Mouse (Mus musculus) midbrain, embryonic 12.5 days (tissue): ENCODE measurements at regions not wholly inside any gene's neighbourhood (a gene's known extent, or its start where the extent isn't known, plus 50 kb on each side); places are given as distances from the start of the nearest gene placed in this dataset.
A peak's percentile ranks its signal among the peaks of the same experiment; 100 is the strongest.

ENCODE experiments used
- ATAC-seq: fragments of 200-750 bp; cut with Nextera tagmentation; 2 replicates; pipeline ENCODE4 v1.8.0; 2017; ENCODE audit warnings: low read depth, moderate TSS enrichment, moderate library complexity; ENCODE audit not compliant: low FRiP score
- H3K27ac ChIP-seq: fragments of 300-500 bp; sonication (generic); replicated peaks from 2 replicates; pipeline ENCODE4 v1.5.1; 2016; ENCODE audit warnings: mild to moderate bottlenecking
- H3K27me3 ChIP-seq: fragments of 300-500 bp; sonication (generic); 2 replicates; pipeline ENCODE4 v1.6.1; 2016; ENCODE audit warnings: mild to moderate bottlenecking
- H3K36me3 ChIP-seq: fragments of 300-500 bp; sonication (generic); 2 replicates; pipeline ENCODE4 v1.6.1; 2016
- H3K4me1 ChIP-seq: fragments of 300-500 bp; sonication (generic); 2 replicates; pipeline ENCODE4 v1.6.1; 2016
- H3K4me2 ChIP-seq: fragments of 300-500 bp; sonication (generic); replicated peaks from 2 replicates; pipeline ENCODE4 v1.6.1; 2016; ENCODE audit warnings: mild to moderate bottlenecking, moderate library complexity
- H3K4me3 ChIP-seq: fragments of 300-500 bp; sonication (generic); 2 replicates; pipeline ENCODE4 v1.5.1; 2016; ENCODE audit warnings: mild to moderate bottlenecking
- H3K9ac ChIP-seq: fragments of 300-500 bp; sonication (generic); replicated peaks from 2 replicates; pipeline ENCODE4 v1.6.1; 2016; ENCODE audit warnings: mild to moderate bottlenecking, moderate library complexity
- H3K9me3 ChIP-seq: fragments of 300-500 bp; sonication (generic); 2 replicates; pipeline ENCODE4 v1.6.1; 2016; ENCODE audit warnings: mild to moderate bottlenecking
- WGBS: fragments of 180-500 bp; shearing (Covaris S2); methylation state at CpG from one replicate; pipeline ENCODE4 v1.1.7; 2016; 5-methylcytosine and 5-hydroxymethylcytosine counted together

- H3K27ac ChIP-seq: no peak overlapping the region
- H3K4me2 ChIP-seq: no peak overlapping the region
- no peaks in the 10 kb centered on the region for H3K36me3 ChIP-seq
- 95% methylated on average over 11 of the region's 11 CpGs for WGBS
- peaks cover 5% of the 10 kb centered on the region; the same call in 1 of the 2 replicates for H3K9me3 ChIP-seq
- H3K27me3 ChIP-seq: no peaks in the 10 kb centered on the region
- H3K9ac ChIP-seq: no peak overlapping the region
- H3K4me1 ChIP-seq: no peaks in the 10 kb centered on the region
- ATAC-seq: no peak
- H3K4me3 ChIP-seq: no peak overlapping the region
These were observed 93.8 kb upstream of the Psmd7 start for GRCm38 (mm10) chr8:107682066-107682465.

GRCm38 (mm10) chr8:107684721-107685691 lies 96.7 kb upstream of the Psmd7 start:
- H3K27ac ChIP-seq: no peak overlapping the region
- no peak overlapping the region for H3K4me3 ChIP-seq
- no peaks in the 10 kb centered on the region for H3K36me3 ChIP-seq
- no peak for ATAC-seq
- no peaks in the 10 kb centered on the region for H3K4me1 ChIP-seq
- no peaks in the 10 kb centered on the region for H3K27me3 ChIP-seq
- WGBS: 59% methylated on average over 29 of the region's 29 CpGs
- H3K9ac ChIP-seq: no peak overlapping the region
- no peaks in the 10 kb centered on the region; the same call in 1 of the 2 replicates for H3K9me3 ChIP-seq
- H3K4me2 ChIP-seq: no peak overlapping the region

GRCm38 (mm10) chr8:107686936-107687335 lies 98.7 kb upstream of the Psmd7 start:
- Histone ChIP-seq H3K27me3 (no peaks in the 10 kb centered on the region), H3K9ac (no peak overlapping the region), H3K36me3 (no peaks in the 10 kb centered on the region), H3K9me3 (no peaks in the 10 kb centered on the region; the same call in 1 of the 2 replicates), H3K4me2 (no peak overlapping the region), H3K27ac (no peak overlapping the region), H3K4me3 (no peak overlapping the region), H3K4me1 (no peaks in the 10 kb centered on the region)
- WGBS: 57% methylated on average over 5 of the region's 5 CpGs
- no peak for ATAC-seq

- no peaks in the 10 kb centered on the region for H3K27me3 ChIP-seq
- H3K36me3 ChIP-seq: no peaks in the 10 kb centered on the region
- no peaks in the 10 kb centered on the region; the same call in 1 of the 2 replicates for H3K9me3 ChIP-seq
- no peak overlapping the region for H3K9ac ChIP-seq
- H3K27ac ChIP-seq: no peak overlapping the region
- no peak for ATAC-seq
- H3K4me3 ChIP-seq: no peak overlapping the region
- H3K4me2 ChIP-seq: no peak overlapping the region
- H3K4me1 ChIP-seq: no peaks in the 10 kb centered on the region
- 86% methylated on average over 9 of the region's 9 CpGs for WGBS
These were observed 99.3 kb upstream of the Psmd7 start for GRCm38 (mm10) chr8:107687529-107687928.

- H3K4me1 ChIP-seq: no peaks in the 10 kb centered on the region
- no peak overlapping the region for H3K4me3 ChIP-seq
- no peak overlapping the region for H3K4me2 ChIP-seq
- no peaks in the 10 kb centered on the region for H3K27me3 ChIP-seq
- 90% methylated on average over 10 of the region's 10 CpGs for WGBS
- ATAC-seq: no peak
- no peak overlapping the region for H3K9ac ChIP-seq
- H3K9me3 ChIP-seq: no peaks in the 10 kb centered on the region; the same call in 1 of the 2 replicates
- no peak overlapping the region for H3K27ac ChIP-seq
- H3K36me3 ChIP-seq: no peaks in the 10 kb centered on the region
These were observed 100.8 kb upstream of the Psmd7 start for GRCm38 (mm10) chr8:107689020-107689419.

- Histone ChIP-seq H3K9me3 (no peaks in the 10 kb centered on the region; the same call in 1 of the 2 replicates), H3K36me3 (no peaks in the 10 kb centered on the region), H3K9ac (no peak overlapping the region), H3K27ac (peak overlapping the region; percentile 49; the same call in 1 of the 2 replicates), H3K4me2 (no peak overlapping the region), H3K27me3 (peaks cover 5% of the 10 kb centered on the region; the same call in 1 of the 2 replicates), H3K4me3 (no peak overlapping the region), H3K4me1 (no peaks in the 10 kb centered on the region)
- WGBS: 84% methylated on average over 4 of the region's 4 CpGs
- no peak for ATAC-seq
These were observed 103.0 kb upstream of the Psmd7 start for GRCm38 (mm10) chr8:107691251-107691650.

GRCm38 (mm10) chr8:107696384-107697346 lies 108.4 kb upstream of the Psmd7 start:
- peaks cover 9% of the 10 kb centered on the region; the same call in 1 of the 2 replicates for H3K4me1 ChIP-seq
- no peak for ATAC-seq
- no peak overlapping the region for H3K4me2 ChIP-seq
- H3K4me3 ChIP-seq: no peak overlapping the region
- peaks cover 9% of the 10 kb centered on the region; the same call in 1 of the 2 replicates for H3K27me3 ChIP-seq
- no peaks in the 10 kb centered on the region for H3K36me3 ChIP-seq
- no peak overlapping the region for H3K9ac ChIP-seq
- no peaks in the 10 kb centered on the region for H3K9me3 ChIP-seq
- 58% methylated on average over 20 of the region's 20 CpGs for WGBS
- H3K27ac ChIP-seq: no peak overlapping the region

GRCm38 (mm10) chr8:107699307-107699706 lies 111.0 kb upstream of the Psmd7 start:
- Histone ChIP-seq H3K9ac (no peak overlapping the region), H3K4me1 (peaks cover 9% of the 10 kb centered on the region; the same call in 1 of the 2 replicates), H3K36me3 (no peaks in the 10 kb centered on the region), H3K27me3 (peaks cover 9% of the 10 kb centered on the region; the same call in 1 of the 2 replicates), H3K4me3 (no peak overlapping the region), H3K27ac (no peak overlapping the region; the same call in 1 of the 2 replicates), H3K9me3 (no peaks in the 10 kb centered on the region), H3K4me2 (peak overlapping the region; percentile 25)
- 29% methylated on average over 7 of the region's 7 CpGs for WGBS
- no peak for ATAC-seq

GRCm38 (mm10) chr8:107699759-107700158 lies 111.5 kb upstream of the Psmd7 start:
- H3K9me3 ChIP-seq: no peaks in the 10 kb centered on the region
- ATAC-seq: no peak
- no peak overlapping the region for H3K4me3 ChIP-seq
- no peak overlapping the region for H3K9ac ChIP-seq
- 59% methylated on average over 3 of the region's 3 CpGs for WGBS
- H3K36me3 ChIP-seq: no peaks in the 10 kb centered on the region
- H3K27ac ChIP-seq: no peak overlapping the region; the same call in 1 of the 2 replicates
- H3K4me1 ChIP-seq: peaks cover 9% of the 10 kb centered on the region; the same call in 1 of the 2 replicates
- H3K4me2 ChIP-seq: no peak overlapping the region
- H3K27me3 ChIP-seq: peaks cover 9% of the 10 kb centered on the region; the same call in 1 of the 2 replicates

GRCm38 (mm10) chr8:107715901-107716300 lies 127.6 kb upstream of the Psmd7 start:
- no peaks in the 10 kb centered on the region for H3K36me3 ChIP-seq
- no peaks in the 10 kb centered on the region for H3K4me1 ChIP-seq
- ATAC-seq: no peak

GRCm38 (mm10) chr8:107717856-107718255 lies 129.6 kb upstream of the Psmd7 start:
- Histone ChIP-seq H3K4me2 (no peak overlapping the region), H3K36me3 (no peaks in the 10 kb centered on the region), H3K4me1 (no peaks in the 10 kb centered on the region), H3K27ac (no peak overlapping the region), H3K9me3 (no peaks in the 10 kb centered on the region), H3K27me3 (no peaks in the 10 kb centered on the region), H3K4me3 (no peak overlapping the region), H3K9ac (no peak overlapping the region)
- ATAC-seq: no peak
- 85% methylated on average over 13 of the region's 13 CpGs for WGBS

More at GRCm38 (mm10) chr8:107715901-107716300, 127.6 kb upstream of the Psmd7 start:
- H3K9me3 ChIP-seq: no peaks in the 10 kb centered on the region
- 84% methylated on average over 10 of the region's 10 CpGs for WGBS
- H3K27me3 ChIP-seq: no peaks in the 10 kb centered on the region
- H3K4me2 ChIP-seq: no peak overlapping the region
- H3K4me3 ChIP-seq: no peak overlapping the region
- no peak overlapping the region for H3K9ac ChIP-seq
- no peak overlapping the region for H3K27ac ChIP-seq
